Mouse (Mus musculus) 416B (cell line): ENCODE results near the gene Rgs7bp.
"Not testable (repeated sequence)": the region's sequence is repeated elsewhere in the genome, so short reads cannot be mapped to it uniquely, and the experiment has no call there.

ENCODE experiments used
- DNase-seq: peaks from one replicate; pipeline ENCODE4 v3.0.0; 2011; ENCODE audit warnings: low read depth

Rgs7bp gene

GRCm38 (mm10) chr13:104936586-104936985 lies 118.1 kb downstream of the Rgs7bp start:
- DNase-seq = no peak

- DNase-seq = peak; percentile 59
Measured at GRCm38 (mm10) chr13:104931635-104932532, 122.8 kb downstream of the Rgs7bp start.

- no peak for DNase-seq
Measured at GRCm38 (mm10) chr13:104930814-104931213, 123.9 kb downstream of the Rgs7bp start.

- peak; percentile 32 for DNase-seq
Measured at GRCm38 (mm10) chr13:104918663-104919062, 136.1 kb downstream of the Rgs7bp start.

GRCm38 (mm10) chr13:104916771-104917170 lies 138.0 kb downstream of the Rgs7bp start:
- not testable (repeated sequence) for DNase-seq

- no peak for DNase-seq
Measured at GRCm38 (mm10) chr13:104916106-104916505, 138.6 kb downstream of the Rgs7bp start.

- peak; percentile 19 for DNase-seq
Measured at GRCm38 (mm10) chr13:104914288-104914895, 140.3 kb downstream of the Rgs7bp start.

GRCm38 (mm10) chr13:104911626-104912025 lies 143.1 kb downstream of the Rgs7bp start:
- not testable (repeated sequence) for DNase-seq

GRCm38 (mm10) chr13:104911006-104911405 lies 143.7 kb downstream of the Rgs7bp start:
- not testable (repeated sequence) for DNase-seq

GRCm38 (mm10) chr13:104908691-104909090 lies 146.0 kb downstream of the Rgs7bp start:
- DNase-seq = no peak
